In the genomic region with DNA sequence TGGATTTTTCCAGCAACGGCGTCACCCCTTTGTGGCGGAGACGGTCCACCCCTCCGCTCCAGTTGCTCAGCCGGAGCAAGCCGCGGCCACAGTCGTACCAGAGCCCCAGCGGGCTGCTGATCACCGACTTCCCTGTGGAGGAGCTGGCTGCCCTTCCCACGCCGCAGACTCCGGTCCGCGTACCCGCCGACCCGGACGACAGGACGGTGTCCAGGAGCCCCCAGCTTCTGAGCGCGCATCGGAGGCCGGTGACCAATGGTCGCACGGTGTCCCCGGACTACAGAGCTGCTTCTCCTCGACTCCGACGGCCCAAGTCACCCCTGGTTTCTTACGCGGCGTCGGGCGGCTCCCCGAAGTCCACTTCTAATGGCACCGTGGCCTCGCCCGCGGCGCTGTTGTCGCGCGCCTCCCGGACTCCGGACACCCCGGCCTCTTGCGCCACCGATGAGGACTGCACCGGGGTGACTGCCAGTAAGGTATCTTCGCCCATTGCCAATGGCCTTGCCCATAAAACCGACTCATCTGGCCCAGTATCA, we compare ENCODE assay signal across 8 mouse cellular contexts. TPM values are rescaled to one million over a fixed set of nuclear protein-coding genes. Genes with fewer than 3 reads are reported as not detected.
DNase-seq lines count a peak whose midpoint lies in the region; ATAC-seq and TF ChIP-seq lines count a peak whose summit lies in the region.

No protein-coding gene starts in this region.

- peak overlapping the region; percentile 72 for H3K9ac ChIP-seq in embryonic facial prominence, embryonic 15.5 days
- peak overlapping the region; percentile 71 for H3K9ac ChIP-seq in heart, postnatal 0 days (replicated peaks; ENCODE audit: low read depth, low read length)

- H3K4me1 ChIP-seq in spleen, adult 2 months (ENCODE audit: control insufficient read depth, insufficient read depth, insufficient read length) = peaks cover 2% of the 10 kb centered on the region; the same call in 1 of the 2 replicates
- peaks cover 13% of the 10 kb centered on the region for H3K4me1 ChIP-seq in embryonic facial prominence, embryonic 15.5 days
- no peaks in the 10 kb centered on the region; the same call in 1 of the 2 replicates for H3K4me1 ChIP-seq in heart, postnatal 0 days (ENCODE audit: control insufficient read depth, insufficient read depth)

- no peaks in the 10 kb centered on the region for H3K36me3 ChIP-seq in spleen, adult 2 months (ENCODE audit: control insufficient read depth, insufficient read depth, low read length)
- no peaks in the 10 kb centered on the region for H3K36me3 ChIP-seq in embryonic facial prominence, embryonic 15.5 days
- H3K36me3 ChIP-seq in heart, postnatal 0 days (replicated peaks; ENCODE audit: control insufficient read depth, insufficient read depth, low read length) = no peaks in the 10 kb centered on the region

- no peak for TF ChIP-seq CTCF in spleen, adult 2 months (IDR thresholded peaks at IDR 0.05; ENCODE audit: extremely low read depth, insufficient read depth, insufficient read length, insufficient replicate concordance)
- TF ChIP-seq CTCF in heart, postnatal 0 days (IDR thresholded peaks at IDR 0.05; ENCODE audit: low read depth) = no peak

- no peaks in the 10 kb centered on the region for H3K9me3 ChIP-seq in embryonic facial prominence, embryonic 15.5 days (replicated peaks)
- no peaks in the 10 kb centered on the region for H3K9me3 ChIP-seq in heart, postnatal 0 days (replicated peaks; ENCODE audit: control insufficient read depth, low read length)

- no peak for TF ChIP-seq POLR2A in spleen, adult 2 months (IDR thresholded peaks at IDR 0.05; ENCODE audit: low read depth, low read length)

- peaks cover 16% of the 10 kb centered on the region for H3K27me3 ChIP-seq in spleen, adult 2 months (ENCODE audit: control insufficient read depth, insufficient read depth, low read length)
- H3K27me3 ChIP-seq in embryonic facial prominence, embryonic 15.5 days = no peaks in the 10 kb centered on the region
- H3K27me3 ChIP-seq in heart, postnatal 0 days (ENCODE audit: control insufficient read depth, insufficient read depth, low read length) = peaks cover 10% of the 10 kb centered on the region; the same call in 1 of the 2 replicates

- no peak for DNase-seq in spleen, adult 2 months (ENCODE audit: low read depth in 1 of 2, low spot score in 2 of 2)
- DNase-seq in spleen, adult 12 weeks (ENCODE audit: low spot score) = no peak
- peak; percentile 6 for DNase-seq in heart, postnatal 0 days (ENCODE audit: low spot score)
- DNase-seq in kidney, postnatal 14 days = peak; percentile 58
- peak; percentile 65 to 75 for DNase-seq in lung, postnatal 4 days
- peak; percentile 44 for DNase-seq in right cerebral cortex, postnatal 4 days
- DNase-seq in left cerebral cortex, adult 8-10 months (ENCODE audit: low spot score in 2 of 2) = no peak

- H3K27ac ChIP-seq in spleen, adult 2 months (ENCODE audit: insufficient read depth, low read length) = no peak overlapping the region
- peak overlapping the region; percentile 74 for H3K27ac ChIP-seq in embryonic facial prominence, embryonic 15.5 days (replicated peaks)
- H3K27ac ChIP-seq in heart, postnatal 0 days (ENCODE audit: low read depth) = peak overlapping the region; percentile 52

- peak; percentile 60 for ATAC-seq in embryonic facial prominence, embryonic 15.5 days (ENCODE audit: insufficient number of reproducible peaks, low FRiP score, low TSS enrichment, low read depth)
- peak; percentile 51 for ATAC-seq in heart, postnatal 0 days (ENCODE audit: insufficient read depth, low read depth)

- H3K4me3 ChIP-seq in spleen, adult 2 months (ENCODE audit: extremely low read depth, insufficient read depth, insufficient read length) = peak overlapping the region; percentile 52; the same call in 1 of the 2 replicates
- peak overlapping the region; percentile 80 for H3K4me3 ChIP-seq in embryonic facial prominence, embryonic 15.5 days (replicated peaks)
- H3K4me3 ChIP-seq in heart, postnatal 0 days (ENCODE audit: low read depth, low read length) = peak overlapping the region; percentile 89

- no peak for TF ChIP-seq EP300 in heart, postnatal 0 days (IDR thresholded peaks at IDR 0.05; ENCODE audit: low read depth)

- H3K4me2 ChIP-seq in embryonic facial prominence, embryonic 15.5 days (replicated peaks) = peak overlapping the region; percentile 85
- H3K4me2 ChIP-seq in heart, postnatal 0 days (ENCODE audit: low read depth, low read length) = peak overlapping the region; percentile 94

- WGBS in spleen, adult 2 months = 8% methylated on average over 47 of the region's 53 CpGs
- WGBS in embryonic facial prominence, embryonic 15.5 days = under 1% methylated on average over 53 of the region's 53 CpGs
- under 1% methylated on average over 53 of the region's 53 CpGs for WGBS in heart, postnatal 0 days

RNA-seq across cellular contexts. Expression of a gene that starts 1.4 kb away (rescaled TPM):
- 0.33 and 0.42 TPM in 2 replicates for polyA plus RNA-seq in spleen, adult 2 months (2012; rRNA removed)
- 16.8 and 20.1 TPM in 2 replicates for polyA plus RNA-seq in embryonic facial prominence, embryonic 15.5 days (2015; fragmentation: Nextera tagmentation; extraction: Ambion mirVana)
- 3.3 and 7.5 TPM in 2 replicates for total RNA-seq in heart, postnatal 0 days (2014; rRNA removed; ENCODE audit: low replicate concordance)
- polyA plus RNA-seq in heart, postnatal 0 days (2015; fragmentation: Nextera tagmentation; extraction: Ambion mirVana) = 1.8 and 1.9 TPM in 2 replicates
- 10 to 100 TPM; 25.0 to 29.8 (median 27.0) TPM for total RNA-seq in left cerebral cortex, adult 8-10 months (2022)

Comparison
In these comparisons a context has a peak if more than half of its experiments do, and no peak if none do; other contexts are left out.
1. DNase-seq: peak in heart, postnatal 0 days (single experiment), kidney, postnatal 14 days (single experiment), lung, postnatal 4 days (2 of 2) and right cerebral cortex, postnatal 4 days (single experiment); none in spleen, adult 2 months (0 of 2), spleen, adult 12 weeks (single experiment) and left cerebral cortex, adult 8-10 months (0 of 2).
2. Peak in every context shown above with its lines, with median percentiles within 50 percentile points of each other: H3K4me3 ChIP-seq.